Mouse (Mus musculus) liver, postnatal 0 days (tissue): ENCODE measurements around the gene Ccdc42.

Experiments used
- CTCF ChIP-seq: sonication (generic); IDR thresholded peaks from 2 replicates; pipeline ENCODE4 v1.5.1; 2016; ENCODE audit warnings: antibody characterized with exemption, low read depth
- EP300 ChIP-seq: IDR thresholded peaks from 2 replicates; pipeline ENCODE4 v1.6.1; 2016; ENCODE audit warnings: antibody characterized with exemption, low read depth, mild to moderate bottlenecking

DNA sequence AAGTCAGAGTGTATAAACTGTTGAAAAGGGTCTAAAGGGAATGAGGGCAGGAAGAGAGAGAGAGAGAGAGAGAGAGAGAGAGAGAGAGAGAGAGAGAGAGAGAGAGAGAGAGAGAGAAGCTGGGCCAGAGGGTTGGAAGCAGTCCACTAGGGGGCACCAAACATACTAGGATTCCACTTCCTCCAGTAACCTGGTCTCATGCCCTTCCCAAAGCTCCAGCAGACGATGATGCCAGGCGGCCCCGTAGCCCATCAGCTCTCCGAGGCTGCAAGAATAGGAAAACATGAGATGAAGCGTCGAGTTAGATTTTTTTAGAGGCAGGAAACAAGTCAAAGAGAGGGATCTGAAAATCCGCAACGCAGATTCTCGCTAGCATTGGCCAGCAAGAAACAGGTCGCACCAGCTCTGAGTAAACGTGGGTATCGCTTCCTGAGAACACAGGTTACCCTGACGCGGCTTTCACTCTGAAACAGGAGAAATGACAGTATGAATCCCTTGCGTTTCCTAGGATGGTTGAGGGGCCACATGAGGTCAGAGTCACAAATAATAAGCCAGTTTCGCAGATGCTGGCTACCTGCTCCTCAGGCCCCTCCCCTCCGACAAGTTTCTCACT lies 20.3 kb upstream of the Ccdc42 start:
- peak; percentile 71 for TF ChIP-seq CTCF
- no peak for TF ChIP-seq EP300
